Mouse (Mus musculus) embryonic fibroblast, embryonic 13.5 days (primary cell): ENCODE measurements around the gene Gm20388.

ENCODE experiments used
- CTCF ChIP-seq: IDR thresholded peaks from 2 replicates; pipeline ENCODE4 v1.5.1; 2011; ENCODE audit warnings: mild to moderate bottlenecking, control low read depth, low read length, moderate library complexity, borderline replicate concordance; ENCODE audit not compliant: insufficient read depth
- POLR2A ChIP-seq: IDR thresholded peaks from 2 replicates; pipeline ENCODE4 v1.6.1; 2011; ENCODE audit warnings: low read depth, mild to moderate bottlenecking, control low read depth, low read length, moderate library complexity

- TF ChIP-seq POLR2A (no peak), CTCF (no peak)
Observed at GRCm38 (mm10) chr8:123845114-123845513, 3934.5 kb downstream of the Gm20388 start.
